Mouse (Mus musculus): ENCODE measurements at regions not wholly inside any gene's neighbourhood (a gene's known extent, or its start where the extent isn't known, plus 50 kb on each side); places are given as distances from the start of the nearest gene placed in this dataset.

GRCm38 (mm10) chr7:96078511-96078910 is 92.5 kb upstream of the Tenm4 start:
- TF ChIP-seq MAX (IDR thresholded peaks at IDR 0.05; ENCODE audit: low read depth) = no peak
- no peak for TF ChIP-seq TCF12 (IDR thresholded peaks at IDR 0.05; ENCODE audit: insufficient read depth, poor library complexity, severe bottlenecking)
- TF ChIP-seq POLR2A (IDR thresholded peaks at IDR 0.05; ENCODE audit: insufficient read length, low read depth) = no peak
- TF ChIP-seq MYOG (IDR thresholded peaks at IDR 0.05; ENCODE audit: control insufficient read depth in 1 of 3, insufficient read depth in 1 of 3, insufficient read length in 2 of 3, low read depth in 2 of 3) = no peak
- TF ChIP-seq USF1 (IDR thresholded peaks at IDR 0.05; ENCODE audit: low read depth) = no peak
- TF ChIP-seq POLR2AphosphoS2 (IDR thresholded peaks at IDR 0.05; ENCODE audit: insufficient read length, low read depth) = no peak
- TF ChIP-seq CEBPB (IDR thresholded peaks at IDR 0.05; ENCODE audit: insufficient read depth, poor library complexity, severe bottlenecking) = no peak
- no peak for TF ChIP-seq MYOD1 (IDR thresholded peaks at IDR 0.05; ENCODE audit: control insufficient read depth in 1 of 3, insufficient read length in 2 of 3, low read depth in 2 of 3)
